Mouse (Mus musculus) left cerebral cortex, adult 2 months (tissue): ENCODE measurements around the gene Ptprm. TPM values are rescaled to one million over a fixed set of nuclear protein-coding genes. Genes with fewer than 3 reads are reported as not detected.

ENCODE experiments used
- DNase-seq, 2 experiments: peaks; one replicate each; pipeline ENCODE4 v3.0.0; 2021 to 2022; ENCODE audit warnings: low spot score in 2 of 2, mixed read lengths in 1 of 2; ENCODE audit errors: extremely low spot score in 1 of 2
- H3K27ac ChIP-seq: fragments of 200-600 bp; 2 replicates; pipeline ENCODE4 v1.8.1; 2022
- H3K4me3 ChIP-seq: fragments of 200-600 bp; 2 replicates; pipeline ENCODE4 v1.8.1; 2022
- CTCF ChIP-seq: fragments of 200-600 bp; IDR thresholded peaks from 2 replicates; pipeline ENCODE4 v1.8.1; 2022; ENCODE audit warnings: antibody characterized with exemption, mild to moderate bottlenecking, moderate library complexity
- intact Hi-C: fragments of 180-260 bp; cut with DNase I; formaldehyde crosslinking; loops from one replicate; pipeline ENCODE4 v1.15.1; 2025
- total RNA-seq, 2 experiments: library from RNA; stranded (reverse); gene quantifications; 2 replicates each; pipeline ENCODE4 v1.2.3; 2021

Gene Ptprm
- total RNA-seq, 2 experiments from 2014 or later, result 37.6 to 42.5 TPM

GRCm38 (mm10) chr17:66707684-66708083 is 646.6 kb downstream of the Ptprm start:
- intact Hi-C loops, result no loop called here
- no peak for TF ChIP-seq CTCF
- H3K4me3 ChIP-seq, result no peak overlapping the region
- no peak overlapping the region for H3K27ac ChIP-seq
- no peak for DNase-seq

DNA sequence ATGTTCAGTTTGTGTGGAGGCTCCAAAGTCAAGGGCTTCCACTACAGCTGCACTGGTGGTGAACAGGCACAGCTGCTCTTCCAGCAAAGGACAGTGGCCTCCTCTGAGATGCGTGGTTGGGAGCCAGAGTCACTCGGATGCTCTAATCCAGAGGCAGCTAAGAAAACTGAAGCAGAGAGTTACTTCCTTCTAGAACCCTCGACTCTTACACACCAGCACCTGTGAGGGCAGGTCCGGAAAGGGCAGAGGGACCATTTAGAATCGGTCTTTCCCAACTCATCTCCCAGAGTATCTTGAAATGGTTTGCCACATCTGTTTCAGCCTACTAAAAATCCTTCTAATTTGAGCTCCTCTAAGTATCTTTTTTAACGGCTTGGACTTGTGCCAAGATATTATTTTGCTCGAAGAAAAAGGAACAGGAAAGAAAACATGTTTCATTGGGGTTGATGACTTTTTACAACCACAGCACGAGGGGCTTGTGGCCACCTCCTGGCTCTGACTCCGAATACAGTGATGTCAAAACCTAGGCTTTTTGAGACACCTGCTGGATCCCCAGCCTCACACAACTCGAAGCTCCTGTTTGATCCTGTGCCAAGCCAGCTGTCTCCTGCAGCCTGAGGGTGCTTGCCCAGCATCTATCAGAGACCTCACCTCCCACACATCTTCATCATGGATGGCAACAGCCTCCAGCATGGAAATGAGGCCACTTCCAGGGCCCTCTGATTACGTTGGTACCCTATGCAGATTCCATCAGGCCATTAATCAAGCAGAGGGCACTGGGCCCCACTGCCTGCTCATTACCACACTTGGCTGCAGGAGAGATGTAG is 652.7 kb downstream of the Ptprm start:
- intact Hi-C loops, result no loop called here
- no peak for TF ChIP-seq CTCF
- H3K4me3 ChIP-seq, result no peak overlapping the region
- DNase-seq, result no peak
- no peak overlapping the region for H3K27ac ChIP-seq

- Histone ChIP-seq H3K27ac (no peak overlapping the region), H3K4me3 (no peak overlapping the region)
- DNase-seq, result no peak
- TF ChIP-seq CTCF, result no peak
- intact Hi-C loops, result no loop called here
Measured at GRCm38 (mm10) chr17:66699896-66700295, 654.4 kb downstream of the Ptprm start.

GRCm38 (mm10) chr17:66697650-66698049 is 656.6 kb downstream of the Ptprm start:
- no peak for DNase-seq
- TF ChIP-seq CTCF, result no peak
- no peak overlapping the region for H3K27ac ChIP-seq
- no peak overlapping the region for H3K4me3 ChIP-seq
- intact Hi-C loops, result no loop called here

GRCm38 (mm10) chr17:66696531-66697172 is 657.6 kb downstream of the Ptprm start:
- intact Hi-C loops, result no loop called here
- Histone ChIP-seq H3K27ac (no peak overlapping the region), H3K4me3 (no peak overlapping the region)
- DNase-seq, result no peak
- TF ChIP-seq CTCF, result no peak

GRCm38 (mm10) chr17:66694326-66694725 is 659.9 kb downstream of the Ptprm start:
- no peak for TF ChIP-seq CTCF
- H3K27ac ChIP-seq, result no peak overlapping the region
- DNase-seq, result no peak
- no peak overlapping the region for H3K4me3 ChIP-seq
- intact Hi-C loops, result no loop called here

DNA sequence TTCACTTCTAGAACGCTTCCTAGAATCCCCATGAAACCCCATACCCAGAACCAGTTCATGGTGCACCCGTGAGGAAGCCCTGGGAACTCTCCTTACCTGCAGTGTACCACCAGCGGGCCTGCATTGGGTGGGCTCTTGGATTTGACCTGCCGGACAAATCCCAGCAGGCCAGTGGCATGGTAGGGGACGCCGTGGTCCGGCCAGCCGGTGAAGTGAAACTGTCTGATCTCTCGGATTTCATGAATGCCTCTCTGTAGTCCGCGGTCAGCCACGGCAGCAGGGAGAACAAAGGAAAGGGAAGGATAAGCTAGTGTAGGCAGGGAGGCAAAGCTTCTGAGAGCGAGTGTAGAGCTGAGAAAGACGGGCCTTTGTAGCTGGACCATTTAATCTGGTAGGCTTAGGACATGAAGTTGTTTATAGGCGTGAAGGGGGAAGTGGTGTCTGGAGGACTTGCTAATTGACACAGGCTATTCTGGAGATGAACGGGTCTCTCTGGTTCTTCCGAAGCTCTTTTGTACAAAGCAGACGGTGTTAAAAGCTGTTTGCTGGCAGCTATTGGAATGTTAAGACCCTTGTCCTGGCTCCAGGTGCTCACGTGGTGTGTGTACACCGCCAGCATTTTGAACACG is 660.5 kb downstream of the Ptprm start:
- Histone ChIP-seq H3K4me3 (no peak overlapping the region), H3K27ac (no peak overlapping the region)
- intact Hi-C loops, result no loop called here
- DNase-seq, result no peak
- TF ChIP-seq CTCF, result no peak

DNA sequence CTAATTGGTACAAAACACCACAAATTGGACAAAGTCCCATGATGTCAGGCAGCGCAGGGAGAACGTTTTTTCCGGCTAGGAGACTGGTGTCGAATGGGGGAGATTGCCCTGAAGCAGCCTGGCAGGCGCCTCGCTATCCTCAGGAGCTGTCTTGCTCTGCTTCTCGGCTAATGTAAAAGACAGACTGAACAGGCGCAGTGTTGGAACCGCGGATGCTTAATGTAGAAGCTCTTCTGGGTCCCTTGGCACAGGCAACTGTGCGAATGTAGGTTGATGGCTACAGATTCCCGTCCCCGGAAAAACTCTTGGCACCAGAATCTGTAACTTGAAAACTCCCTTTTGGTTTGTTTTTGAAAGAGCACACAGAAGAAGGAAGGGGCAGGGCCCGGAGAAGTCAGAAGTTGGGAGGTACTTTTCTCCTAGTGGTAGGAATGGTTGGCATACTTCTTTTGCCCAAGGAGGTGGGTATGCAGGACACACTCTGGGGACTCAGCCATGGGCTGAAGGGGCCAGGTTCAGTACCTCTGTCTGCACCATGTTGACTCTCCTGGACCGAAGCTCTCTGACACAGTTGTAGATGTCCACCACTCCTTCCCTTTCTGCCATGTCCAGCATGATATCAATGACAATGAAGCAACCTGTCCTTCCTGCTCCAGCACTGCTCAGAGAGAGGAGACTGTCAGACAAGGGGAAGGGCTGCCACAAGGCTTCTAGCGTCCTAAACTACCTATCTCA is 661.1 kb downstream of the Ptprm start:
- intact Hi-C loops, result no loop called here

GRCm38 (mm10) chr17:66688179-66688578 is 666.1 kb downstream of the Ptprm start:
- TF ChIP-seq CTCF, result no peak
- no peak for DNase-seq
- intact Hi-C loops, result no loop called here
- no peak overlapping the region for H3K27ac ChIP-seq
- no peak overlapping the region for H3K4me3 ChIP-seq

More for the DNA sequence above, 661.1 kb downstream of the Ptprm start:
- Histone ChIP-seq H3K4me3 (no peak overlapping the region), H3K27ac (no peak overlapping the region)
- no peak for TF ChIP-seq CTCF
- DNase-seq, result no peak

DNA sequence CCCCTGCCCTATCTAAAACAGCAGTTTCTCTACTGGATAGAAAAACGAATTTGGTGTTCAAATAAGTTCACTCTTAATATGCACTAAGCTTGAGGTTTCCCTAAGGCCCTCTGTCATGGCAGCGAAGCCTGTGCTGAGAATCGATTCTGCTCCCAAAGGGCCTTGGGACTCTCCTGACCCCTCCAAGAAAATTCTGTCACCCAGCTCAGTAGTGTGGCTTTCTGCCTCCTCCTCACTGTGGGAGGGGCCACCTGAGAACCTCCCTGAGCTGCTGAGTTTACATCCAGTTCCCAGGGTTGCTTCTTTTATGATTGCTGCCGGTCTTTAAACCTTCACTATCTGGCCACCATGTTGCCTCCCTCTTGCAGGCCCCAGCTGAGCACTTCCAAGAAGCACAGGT is 666.7 kb downstream of the Ptprm start:
- no peak for DNase-seq
- H3K4me3 ChIP-seq, result no peak overlapping the region
- intact Hi-C loops, result no loop called here
- TF ChIP-seq CTCF, result no peak
- H3K27ac ChIP-seq, result no peak overlapping the region

GRCm38 (mm10) chr17:66686701-66687489 is 667.4 kb downstream of the Ptprm start:
- intact Hi-C loops, result no loop called here
- no peak overlapping the region for H3K4me3 ChIP-seq
- TF ChIP-seq CTCF, result no peak
- no peak overlapping the region for H3K27ac ChIP-seq
- DNase-seq, result no peak
